Mouse (Mus musculus) limb, embryonic 12.5 days (tissue): Measurements from ENCODE around the gene Vma21. TPM values are rescaled to one million over a fixed set of nuclear protein-coding genes. Genes with fewer than 3 reads are reported as not detected.

Source experiments
- polyA plus RNA-seq: library from polyadenylated mRNA; unstranded; fragments of >200 nt; fragmentation: Nextera tagmentation; extraction: Ambion mirVana; gene quantifications from 2 replicates; pipeline ENCODE4 v1.2.1, GENCODE M21; 2016

Vma21 gene
- polyA plus RNA-seq, 1 experiment from 2014 or later = 38.6 TPM

Other genes starting within 250 kb of the Vma21 start
- 0.09 TPM in 2 replicates for gene Gpr50, start 152.3 kb upstream of the Vma21 start, polyA plus RNA-seq
- 0.11 TPM in 1 of 2 replicates, not detected in the other for gene Gm1141, start 105.1 kb downstream of the Vma21 start, polyA plus RNA-seq
- 9.4 and 10.8 TPM in 2 replicates for gene Prrg3, start 146.7 kb downstream of the Vma21 start, polyA plus RNA-seq
- gene Fate1, start 157.1 kb downstream of the Vma21 start, polyA plus RNA-seq = not detected in 2 replicates
- 0.28 and 0.40 TPM in 2 replicates for gene Cnga2, start 175.9 kb downstream of the Vma21 start, polyA plus RNA-seq